Mouse (Mus musculus) CH12.LX (cell line): ENCODE measurements around the gene Cuedc2.

ENCODE experiments used
- CTCF ChIP-seq, 2 experiments: IDR thresholded peaks in 1 of 2; conservative IDR thresholded peaks in 1 of 2; 2 replicates each; pipeline ENCODE4 v1.5.1; 2011 to 2012; ENCODE audit warnings: low read depth in 2 of 2, low read length in 2 of 2, improper control_type of control experiment in 1 of 2, inconsistent platforms in 1 of 2, mild to moderate bottlenecking in 1 of 2, moderate library complexity in 1 of 2
- E2F4 ChIP-seq: IDR thresholded peaks from 2 replicates; pipeline ENCODE4 v1.6.1; 2011; ENCODE audit warnings: low read depth, low read length, improper control_type of control experiment; ENCODE audit not compliant: insufficient replicate concordance
- ELF1 ChIP-seq: IDR thresholded peaks from 2 replicates; pipeline ENCODE4 v1.6.1; 2014; ENCODE audit warnings: low read depth, mild to moderate bottlenecking, inconsistent platforms, low read length, improper control_type of control experiment
- GABPA ChIP-seq: IDR thresholded peaks from 2 replicates; pipeline ENCODE4 v1.6.1; 2012; ENCODE audit warnings: low read depth, low read length, improper control_type of control experiment, inconsistent platforms; ENCODE audit not compliant: insufficient replicate concordance
- MEF2A ChIP-seq: IDR thresholded peaks from 2 replicates; pipeline ENCODE4 v1.6.1; 2014; ENCODE audit warnings: low read depth, mild to moderate bottlenecking, inconsistent platforms, low read length, improper control_type of control experiment, borderline replicate concordance
- POLR2A ChIP-seq: IDR thresholded peaks from 2 replicates; pipeline ENCODE4 v1.6.1; 2011; ENCODE audit warnings: low read depth, mild to moderate bottlenecking, improper control_type of control experiment, low read length
- POLR2AphosphoS2 ChIP-seq: IDR thresholded peaks from 2 replicates; pipeline ENCODE4 v1.6.1; 2011; ENCODE audit warnings: low read depth, low read length, improper control_type of control experiment
- RAD21 ChIP-seq: IDR thresholded peaks from 2 replicates; pipeline ENCODE4 v1.6.1; 2011; ENCODE audit warnings: low read depth, mild to moderate bottlenecking, low read length, improper control_type of control experiment, moderate library complexity
- USF2 ChIP-seq: conservative IDR thresholded peaks from 2 replicates; pipeline ENCODE4 v1.6.1; 2011; ENCODE audit warnings: low read depth, low read length, improper control_type of control experiment
- ZNF384 ChIP-seq: IDR thresholded peaks from 2 replicates; pipeline ENCODE4 v1.6.1; 2012; ENCODE audit warnings: low read depth, low read length, improper control_type of control experiment, inconsistent platforms

GRCm38 (mm10) chr19:46310312-46310865, 28.1 kb downstream of the Cuedc2 start:
- no peak for TF ChIP-seq ELF1
- TF ChIP-seq POLR2A, result no peak
- no peak for TF ChIP-seq CTCF (conservative IDR thresholded peaks at IDR 0.05 in 1 of 2, IDR thresholded peaks at IDR 0.05 in 1 of 2; ENCODE audit: low read depth in 2 of 2, low read length in 2 of 2)
- no peak for TF ChIP-seq E2F4
- no peak for TF ChIP-seq MEF2A
- TF ChIP-seq USF2, result no peak
- no peak for TF ChIP-seq ZNF384
- TF ChIP-seq RAD21, result no peak
- TF ChIP-seq GABPA, result no peak
- no peak for TF ChIP-seq POLR2AphosphoS2
